8 mouse cellular contexts compared by ENCODE assay signal in the genomic region with DNA sequence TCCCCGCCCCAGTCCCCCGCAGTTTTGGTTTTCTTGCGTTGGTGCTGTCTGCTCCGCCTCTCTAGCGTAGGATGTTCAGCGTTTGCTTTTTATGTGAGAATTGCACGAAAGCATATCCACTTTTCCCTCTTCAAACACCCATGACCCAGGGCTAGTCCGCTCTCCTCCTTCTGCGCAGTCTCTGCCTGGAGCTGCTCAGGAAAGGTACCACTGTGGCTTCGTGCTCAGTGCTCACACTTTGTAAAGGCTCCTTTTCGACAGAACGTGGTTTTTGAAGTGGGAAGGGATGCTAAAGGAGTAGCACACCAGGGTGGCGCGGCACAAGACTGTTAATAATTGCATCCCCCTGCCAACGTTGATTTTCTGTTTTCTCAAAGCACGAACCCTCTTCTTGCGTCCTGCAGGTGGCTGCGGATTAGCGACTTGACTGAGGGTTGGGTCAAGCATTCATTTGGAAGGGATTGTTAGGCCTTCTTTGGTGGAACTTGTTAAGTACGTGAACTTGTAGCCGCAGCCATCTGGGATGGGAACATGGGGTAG. TPM values are rescaled to one million over a fixed set of nuclear protein-coding genes. Genes with fewer than 3 reads are reported as not detected.
DNase-seq lines count a peak whose midpoint lies in the region; ATAC-seq lines count a peak whose summit lies in the region.

No protein-coding gene starts in this region.

- peaks cover 7% of the 10 kb centered on the region; the same call in 1 of the 2 replicates for H3K4me1 ChIP-seq in kidney, embryonic 14.5 days (ENCODE audit: control insufficient read depth, insufficient read depth, low read length)
- H3K4me1 ChIP-seq in brown adipose tissue, adult 24 weeks (ENCODE audit: control insufficient read depth, insufficient read depth, insufficient read length, low read length) = peaks cover 4% of the 10 kb centered on the region; the same call in 1 of the 2 replicates
- peaks cover 20% of the 10 kb centered on the region for H3K4me1 ChIP-seq in hindbrain, embryonic 15.5 days (replicated peaks)
- peaks cover 22% of the 10 kb centered on the region for H3K4me1 ChIP-seq in midbrain, embryonic 15.5 days

- intact Hi-C loops in left cerebral cortex, postnatal 10 days (cut with DNase I) = loop anchor here (2.0 to 5.0 kb wide), 3 partner anchors 44 to 111 kb away; a partner anchor contains a TSS

- H3K9ac ChIP-seq in kidney, embryonic 14.5 days (ENCODE audit: low read depth, low read length) = peak overlapping the region; percentile 61
- H3K9ac ChIP-seq in hindbrain, embryonic 15.5 days = peak overlapping the region; percentile 62
- H3K9ac ChIP-seq in midbrain, embryonic 15.5 days = peak overlapping the region; percentile 60

- ATAC-seq in kidney, embryonic 14.5 days (ENCODE audit: low FRiP score, low TSS enrichment) = no peak
- ATAC-seq in hindbrain, embryonic 15.5 days (ENCODE audit: low FRiP score, low read depth) = no peak; the same call in 1 of the 2 replicates
- ATAC-seq in midbrain, embryonic 15.5 days (replicated peaks) = peak; percentile 84

- no peaks in the 10 kb centered on the region for H3K9me3 ChIP-seq in kidney, embryonic 14.5 days (ENCODE audit: control insufficient read depth, low read length)
- no peaks in the 10 kb centered on the region for H3K9me3 ChIP-seq in hindbrain, embryonic 15.5 days
- H3K9me3 ChIP-seq in midbrain, embryonic 15.5 days = no peaks in the 10 kb centered on the region

- no peaks in the 10 kb centered on the region for H3K27me3 ChIP-seq in kidney, embryonic 14.5 days (ENCODE audit: control insufficient read depth, insufficient read depth, low read length)
- H3K27me3 ChIP-seq in hindbrain, embryonic 15.5 days = no peaks in the 10 kb centered on the region
- H3K27me3 ChIP-seq in midbrain, embryonic 15.5 days (replicated peaks) = no peaks in the 10 kb centered on the region

- no peak for DNase-seq in kidney, adult 18-20 months
- no peak for DNase-seq in left cerebral cortex, postnatal 10 days (ENCODE audit: extremely low spot score in 1 of 2, low spot score in 2 of 2)
- DNase-seq in gastrocnemius, adult 8-10 months (ENCODE audit: low spot score in 2 of 2) = no peak
- DNase-seq in urinary bladder, postnatal 36 days (ENCODE audit: low spot score in 2 of 2) = no peak

- peak overlapping the region; percentile 60 for H3K4me3 ChIP-seq in kidney, embryonic 14.5 days (ENCODE audit: low read length)
- H3K4me3 ChIP-seq in brown adipose tissue, adult 24 weeks (ENCODE audit: insufficient read depth, low read depth, low read length) = peak overlapping the region; percentile 77
- H3K4me3 ChIP-seq in hindbrain, embryonic 15.5 days = peak overlapping the region; percentile 62
- H3K4me3 ChIP-seq in midbrain, embryonic 15.5 days = peak overlapping the region; percentile 66

- 1% methylated on average over 21 of the region's 21 CpGs for WGBS in kidney, embryonic 14.5 days
- WGBS in hindbrain, embryonic 15.5 days = under 1% methylated on average over 21 of the region's 21 CpGs
- under 1% methylated on average over 21 of the region's 21 CpGs for WGBS in midbrain, embryonic 15.5 days

- peaks cover 15% of the 10 kb centered on the region; the same call in 1 of the 2 replicates for H3K36me3 ChIP-seq in kidney, embryonic 14.5 days (ENCODE audit: control insufficient read depth, insufficient read depth, low read length)
- peaks cover 5% of the 10 kb centered on the region; the same call in 1 of the 2 replicates for H3K36me3 ChIP-seq in hindbrain, embryonic 15.5 days
- H3K36me3 ChIP-seq in midbrain, embryonic 15.5 days (replicated peaks) = no peaks in the 10 kb centered on the region

- peak overlapping the region; percentile 92 for H3K27ac ChIP-seq in kidney, embryonic 14.5 days (ENCODE audit: low read depth, low read length)
- peak overlapping the region; percentile 70 for H3K27ac ChIP-seq in brown adipose tissue, adult 24 weeks (replicated peaks; ENCODE audit: low read depth, low read length)
- peak overlapping the region; percentile 98 for H3K27ac ChIP-seq in hindbrain, embryonic 15.5 days (replicated peaks)
- peak overlapping the region; percentile 98 for H3K27ac ChIP-seq in midbrain, embryonic 15.5 days

- H3K4me2 ChIP-seq in kidney, embryonic 14.5 days (replicated peaks; ENCODE audit: low read depth, low read length) = peak overlapping the region; percentile 49
- H3K4me2 ChIP-seq in hindbrain, embryonic 15.5 days = peak overlapping the region; percentile 75
- H3K4me2 ChIP-seq in midbrain, embryonic 15.5 days = peak overlapping the region; percentile 72

RNA-seq across cellular contexts. Expression of a gene that starts 0.3 kb away (rescaled TPM):
- 106 and 108 TPM in 2 replicates for polyA plus RNA-seq in kidney, embryonic 14.5 days (2014; fragmentation: Nextera tagmentation; extraction: Ambion mirVana)
- polyA plus RNA-seq in brown adipose tissue, adult 24 weeks (2012; ENCODE audit: insufficient read depth, insufficient read length, missing spikeins) = 59.1 and 60.8 TPM in 2 replicates
- polyA plus RNA-seq in hindbrain, embryonic 15.5 days (2015; fragmentation: Nextera tagmentation; extraction: Ambion mirVana) = 106 and 120 TPM in 2 replicates
- 106 and 109 TPM in 2 replicates for polyA plus RNA-seq in midbrain, embryonic 15.5 days (2015; fragmentation: Nextera tagmentation; extraction: Ambion mirVana)
- 10 to 100 TPM; 61.8 to 68.6 TPM for total RNA-seq in left cerebral cortex, postnatal 10 days (2021)
- 10 to 100 TPM; 39.3 to 51.5 (median 43.3) TPM for total RNA-seq in gastrocnemius, adult 8-10 months (2022)

RNA-seq across cellular contexts. Expression of a gene that starts 0.7 kb away (rescaled TPM):
- polyA plus RNA-seq in kidney, embryonic 14.5 days (2014; fragmentation: Nextera tagmentation; extraction: Ambion mirVana) = 45.8 and 47.4 TPM in 2 replicates
- 19.2 and 20.6 TPM in 2 replicates for polyA plus RNA-seq in brown adipose tissue, adult 24 weeks (2012; ENCODE audit: insufficient read depth, insufficient read length, missing spikeins)
- polyA plus RNA-seq in hindbrain, embryonic 15.5 days (2015; fragmentation: Nextera tagmentation; extraction: Ambion mirVana) = 46.4 and 49.1 TPM in 2 replicates
- polyA plus RNA-seq in midbrain, embryonic 15.5 days (2015; fragmentation: Nextera tagmentation; extraction: Ambion mirVana) = 47.4 and 48.7 TPM in 2 replicates
- total RNA-seq in left cerebral cortex, postnatal 10 days (2021) = 10 to 100 TPM; 18.4 to 22.2 TPM
- total RNA-seq in gastrocnemius, adult 8-10 months (2022) = 10 to 100 TPM; 13.9 to 18.9 (median 14.3) TPM

RNA-seq across cellular contexts. Expression of a gene that starts 51.6 kb away (rescaled TPM):
- polyA plus RNA-seq in kidney, embryonic 14.5 days (2014; fragmentation: Nextera tagmentation; extraction: Ambion mirVana) = 1.8 and 2.9 TPM in 2 replicates
- 6.1 and 17.7 TPM in 2 replicates for polyA plus RNA-seq in brown adipose tissue, adult 24 weeks (2012; ENCODE audit: insufficient read depth, insufficient read length, missing spikeins)
- polyA plus RNA-seq in hindbrain, embryonic 15.5 days (2015; fragmentation: Nextera tagmentation; extraction: Ambion mirVana) = 68.9 and 71.1 TPM in 2 replicates
- 52.6 and 59.4 TPM in 2 replicates for polyA plus RNA-seq in midbrain, embryonic 15.5 days (2015; fragmentation: Nextera tagmentation; extraction: Ambion mirVana)
- 10 to 100 TPM; 52.2 to 67.8 TPM for total RNA-seq in left cerebral cortex, postnatal 10 days (2021)
- total RNA-seq in gastrocnemius, adult 8-10 months (2022) = 10 to 100 TPM in 2 of 4 experiments, 1 to 10 TPM in 2; 4.7 to 45.4 (median 9.4) TPM
